Mouse (Mus musculus) forebrain, embryonic 10.5 days (tissue): Measurements from ENCODE around the gene Dhx33. TPM values are rescaled to one million over a fixed set of nuclear protein-coding genes. Genes with fewer than 3 reads are reported as not detected.

Source experiments
- DNase-seq: peaks from one replicate; pipeline ENCODE4 v3.0.0-alpha.2; 2017; ENCODE audit warnings: low spot score; ENCODE audit errors: extremely low spot score
- H3K27ac ChIP-seq: fragments of 300-500 bp; sonication (generic); 2 replicates; pipeline ENCODE4 v1.5.1; 2016; ENCODE audit warnings: mild to moderate bottlenecking
- H3K27me3 ChIP-seq: fragments of 300-500 bp; sonication (generic); 2 replicates; pipeline ENCODE4 v1.6.1; 2016; ENCODE audit warnings: mild to moderate bottlenecking; ENCODE audit not compliant: poor library complexity, severe bottlenecking
- H3K36me3 ChIP-seq: fragments of 300-500 bp; sonication (generic); replicated peaks from 2 replicates; pipeline ENCODE4 v1.6.1; 2016; ENCODE audit warnings: mild to moderate bottlenecking, moderate library complexity
- H3K4me1 ChIP-seq: fragments of 300-500 bp; sonication (generic); 2 replicates; pipeline ENCODE4 v1.6.1; 2016
- H3K4me3 ChIP-seq: fragments of 300-500 bp; sonication (generic); 2 replicates; pipeline ENCODE4 v1.5.1; 2016; ENCODE audit warnings: mild to moderate bottlenecking, moderate library complexity
- H3K9me3 ChIP-seq: fragments of 300-500 bp; sonication (generic); 2 replicates; pipeline ENCODE4 v1.6.1; 2016; ENCODE audit warnings: mild to moderate bottlenecking, moderate library complexity
- WGBS: fragments of 180-500 bp; shearing (Covaris S2); methylation state at CpG from one replicate; pipeline ENCODE4 v1.1.7; 2016; 5-methylcytosine and 5-hydroxymethylcytosine counted together
- polyA plus RNA-seq: library from polyadenylated mRNA; unstranded; fragments of >200 nt; fragmentation: Nextera tagmentation; extraction: Ambion mirVana; gene quantifications from 2 replicates; pipeline ENCODE4 v1.2.1, GENCODE M21; 2016

Gene Dhx33
- polyA plus RNA-seq, 1 experiment from 2014 or later, result 27.5 TPM

- H3K36me3 ChIP-seq, result peaks cover 60% of the 10 kb centered on the region
- DNase-seq, result no peak
- no peaks in the 10 kb centered on the region for H3K9me3 ChIP-seq
- H3K4me1 ChIP-seq, result peaks cover 12% of the 10 kb centered on the region
- 95% methylated on average over 7 of the region's 7 CpGs for WGBS
- no peaks in the 10 kb centered on the region for H3K27me3 ChIP-seq
- no peak overlapping the region for H3K4me3 ChIP-seq
- no peak overlapping the region for H3K27ac ChIP-seq
Measured at GRCm38 (mm10) chr11:71012743-71013142, 8.5 kb upstream of the Dhx33 start.

GRCm38 (mm10) chr11:71008321-71008720, 4.1 kb upstream of the Dhx33 start:
- H3K36me3 ChIP-seq, result peaks cover 56% of the 10 kb centered on the region
- H3K9me3 ChIP-seq, result no peaks in the 10 kb centered on the region
- DNase-seq, result no peak
- peaks cover 8% of the 10 kb centered on the region for H3K4me1 ChIP-seq
- 92% methylated on average over 3 of the region's 3 CpGs for WGBS
- H3K4me3 ChIP-seq, result no peak overlapping the region
- H3K27me3 ChIP-seq, result no peaks in the 10 kb centered on the region
- no peak overlapping the region for H3K27ac ChIP-seq

- Histone ChIP-seq H3K36me3 (peaks cover 51% of the 10 kb centered on the region), H3K4me3 (no peak overlapping the region), H3K4me1 (peaks cover 13% of the 10 kb centered on the region), H3K9me3 (no peaks in the 10 kb centered on the region), H3K27ac (no peak overlapping the region), H3K27me3 (no peaks in the 10 kb centered on the region)
- no peak for DNase-seq
- WGBS, result 94% methylated on average over 7 of the region's 7 CpGs
Measured at GRCm38 (mm10) chr11:71007831-71008230, 3.6 kb upstream of the Dhx33 start.

- Histone ChIP-seq H3K27ac (no peak overlapping the region), H3K27me3 (no peaks in the 10 kb centered on the region), H3K4me3 (no peak overlapping the region), H3K9me3 (no peaks in the 10 kb centered on the region), H3K36me3 (peaks cover 43% of the 10 kb centered on the region), H3K4me1 (peaks cover 21% of the 10 kb centered on the region)
- DNase-seq, result no peak
- WGBS, result 95% methylated on average over 6 of the region's 6 CpGs
Measured at GRCm38 (mm10) chr11:71007026-71007425, 2.8 kb upstream of the Dhx33 start.

- Histone ChIP-seq H3K4me1 (peaks cover 22% of the 10 kb centered on the region), H3K4me3 (peak overlapping the region; percentile 86), H3K27me3 (no peaks in the 10 kb centered on the region), H3K27ac (peak overlapping the region; percentile 87), H3K36me3 (peaks cover 35% of the 10 kb centered on the region), H3K9me3 (no peaks in the 10 kb centered on the region)
- DNase-seq, result no peak
- 58% methylated on average over 5 of the region's 5 CpGs for WGBS
Measured at GRCm38 (mm10) chr11:71005046-71005445, 809 bp upstream of the Dhx33 start.

GRCm38 (mm10) chr11:71003611-71004315, 474 bp downstream of the Dhx33 start:
- peaks cover 35% of the 10 kb centered on the region for H3K36me3 ChIP-seq
- H3K9me3 ChIP-seq, result no peaks in the 10 kb centered on the region
- WGBS, result 1% methylated on average over 49 of the region's 49 CpGs
- H3K27me3 ChIP-seq, result no peaks in the 10 kb centered on the region
- H3K27ac ChIP-seq, result peak overlapping the region; percentile 87
- peak overlapping the region; percentile 86 for H3K4me3 ChIP-seq
- H3K4me1 ChIP-seq, result peaks cover 22% of the 10 kb centered on the region
- no peak for DNase-seq

- Histone ChIP-seq H3K27ac (no peak overlapping the region), H3K4me3 (no peak overlapping the region), H3K4me1 (peaks cover 22% of the 10 kb centered on the region), H3K9me3 (no peaks in the 10 kb centered on the region), H3K36me3 (peaks cover 48% of the 10 kb centered on the region), H3K27me3 (no peaks in the 10 kb centered on the region)
- WGBS, result 87% methylated on average over 4 of the region's 4 CpGs
- DNase-seq, result no peak
Measured at GRCm38 (mm10) chr11:71001167-71001566, 3.1 kb downstream of the Dhx33 start.

GRCm38 (mm10) chr11:70982557-70983228, 21.5 kb downstream of the Dhx33 start, which contains the start of gene C1qbp:
C1qbp (minus strand) TSS chr11:70983026.
- DNase-seq, result peak; percentile 92
- Histone ChIP-seq H3K27ac (peak within 1 kb of the TSS; percentile 94), H3K27me3 (no peaks in the 10 kb centered on the region), H3K4me3 (peak within 1 kb of the TSS; percentile 99), H3K9me3 (no peaks in the 10 kb centered on the region), H3K4me1 (peaks cover 17% of the 10 kb centered on the region), H3K36me3 (peaks cover 78% of the 10 kb centered on the region)
- under 1% methylated on average over 64 of the region's 64 CpGs for WGBS

- Histone ChIP-seq H3K9me3 (no peaks in the 10 kb centered on the region), H3K4me3 (peak overlapping the region; percentile 99), H3K27ac (peak overlapping the region; percentile 94), H3K27me3 (no peaks in the 10 kb centered on the region), H3K4me1 (peaks cover 17% of the 10 kb centered on the region), H3K36me3 (peaks cover 78% of the 10 kb centered on the region)
- no peak for DNase-seq
- 15% methylated on average over 12 of the region's 12 CpGs for WGBS
Measured at GRCm38 (mm10) chr11:70982030-70982429, 22.2 kb downstream of the Dhx33 start.

GRCm38 (mm10) chr11:70980751-70981510, 23.3 kb downstream of the Dhx33 start:
- no peak for DNase-seq
- Histone ChIP-seq H3K27me3 (no peaks in the 10 kb centered on the region), H3K36me3 (peaks cover 78% of the 10 kb centered on the region), H3K4me1 (peaks cover 17% of the 10 kb centered on the region), H3K27ac (no peak overlapping the region), H3K4me3 (peak overlapping the region; percentile 99), H3K9me3 (no peaks in the 10 kb centered on the region)
- WGBS, result 93% methylated on average over 14 of the region's 14 CpGs

GRCm38 (mm10) chr11:70980232-70980631, 24.0 kb downstream of the Dhx33 start:
- peaks cover 78% of the 10 kb centered on the region for H3K36me3 ChIP-seq
- 95% methylated on average over 6 of the region's 6 CpGs for WGBS

GRCm38 (mm10) chr11:70977293-70977692, 26.9 kb downstream of the Dhx33 start:
- no peak overlapping the region for H3K4me3 ChIP-seq
- no peaks in the 10 kb centered on the region for H3K27me3 ChIP-seq
- peaks cover 94% of the 10 kb centered on the region for H3K36me3 ChIP-seq
- H3K9me3 ChIP-seq, result no peaks in the 10 kb centered on the region
- WGBS, result 88% methylated on average over 6 of the region's 6 CpGs
- DNase-seq, result no peak
- H3K27ac ChIP-seq, result no peak overlapping the region
- peaks cover 17% of the 10 kb centered on the region for H3K4me1 ChIP-seq

More at GRCm38 (mm10) chr11:70980232-70980631, 24.0 kb downstream of the Dhx33 start:
- Histone ChIP-seq H3K9me3 (no peaks in the 10 kb centered on the region), H3K4me1 (peaks cover 17% of the 10 kb centered on the region), H3K27ac (no peak overlapping the region), H3K27me3 (no peaks in the 10 kb centered on the region), H3K4me3 (no peak overlapping the region)
- DNase-seq, result no peak
